ENCODE assay signal across 8 mouse cellular contexts in genomic region chr1:19205649-19206048, GRCm38 (mm10). TPM values are rescaled to one million over a fixed set of nuclear protein-coding genes. Genes with fewer than 3 reads are reported as not detected.
DNase-seq lines count a peak whose midpoint lies in the region; ATAC-seq lines count a peak whose summit lies in the region.

No protein-coding gene starts in this region.

- H3K27ac ChIP-seq in heart, embryonic 16.5 days (ENCODE audit: low read length): no peak overlapping the region

- no peaks in the 10 kb centered on the region for H3K36me3 ChIP-seq in megakaryocyte, embryonic 14.5 days (replicated peaks; ENCODE audit: low read length)
- H3K36me3 ChIP-seq in heart, embryonic 16.5 days (ENCODE audit: control insufficient read depth, insufficient read depth): no peaks in the 10 kb centered on the region

- DNase-seq in c-Kit-positive CD71-positive TER-119-negative erythroid progenitor cells, embryonic 14.5 days (ENCODE audit: low read depth): peak; percentile 15
- DNase-seq in kidney, postnatal 25 days: peak; percentile 46 to 74
- peak; percentile 15 for DNase-seq in testis, postnatal 14 days (ENCODE audit: low spot score)
- DNase-seq in ovary, adult 18-20 months (ENCODE audit: low spot score): no peak

- no peak overlapping the region for H3K9ac ChIP-seq in heart, embryonic 16.5 days (ENCODE audit: low read length)

- WGBS in heart, embryonic 16.5 days: 3% methylated on average over 12 of the region's 12 CpGs

- H3K4me2 ChIP-seq in heart, embryonic 16.5 days (ENCODE audit: low read depth, low read length): peak overlapping the region; percentile 68

- H3K4me3 ChIP-seq in megakaryocyte, embryonic 14.5 days (replicated peaks): peak overlapping the region; percentile 85
- peak overlapping the region; percentile 35; the same call in 1 of the 2 replicates for H3K4me3 ChIP-seq in heart, embryonic 16.5 days (ENCODE audit: low read length)

- peaks cover 30% of the 10 kb centered on the region for H3K27me3 ChIP-seq in megakaryocyte, embryonic 14.5 days (replicated peaks)
- H3K27me3 ChIP-seq in heart, embryonic 16.5 days (ENCODE audit: control insufficient read depth, insufficient read depth, low read length): peaks cover 28% of the 10 kb centered on the region

- no peak for ATAC-seq in megakaryocyte, adult 5-6 weeks (ENCODE audit: poor library complexity, severe bottlenecking)
- no peak for ATAC-seq in heart, embryonic 16.5 days (replicated peaks; ENCODE audit: extremely low read depth, insufficient read depth, low FRiP score)
- peak; percentile 37; the same call in 1 of the 2 replicates for ATAC-seq in megakaryocyte progenitor cell, adult 5-6 weeks (replicated peaks; ENCODE audit: poor library complexity)

- no peaks in the 10 kb centered on the region for H3K9me3 ChIP-seq in megakaryocyte, embryonic 14.5 days
- H3K9me3 ChIP-seq in heart, embryonic 16.5 days (replicated peaks; ENCODE audit: control insufficient read depth, low read length): no peaks in the 10 kb centered on the region

- peaks cover 11% of the 10 kb centered on the region for H3K4me1 ChIP-seq in megakaryocyte, embryonic 14.5 days
- H3K4me1 ChIP-seq in heart, embryonic 16.5 days (ENCODE audit: control insufficient read depth, insufficient read depth, low read length): no peaks in the 10 kb centered on the region

RNA-seq across cellular contexts. Expression of gene Tfap2b, which starts 3.1 kb away (rescaled TPM):
- polyA plus RNA-seq in megakaryocyte, embryonic 14.5 days (2012; ENCODE audit: insufficient read depth, low replicate concordance): not detected in 2 replicates
- total RNA-seq in megakaryocyte, adult 5-6 weeks (2015): not detected in 2 replicates
- total RNA-seq in megakaryocyte, adult 5-6 weeks (2017): not detected in 2 replicates
- 0.14 and 0.42 TPM in 2 replicates for polyA plus RNA-seq in heart, embryonic 16.5 days (2015; fragmentation: Nextera tagmentation; extraction: Ambion mirVana)
- total RNA-seq in megakaryocyte progenitor cell, adult 5-6 weeks (2015): not detected in 2 replicates
- not detected in 2 replicates for total RNA-seq in megakaryocyte progenitor cell, adult 5-6 weeks (2017)
